Mouse (Mus musculus) stomach, embryonic 15.5 days (tissue): ENCODE measurements around the gene Gm6337. TPM values are rescaled to one million over a fixed set of nuclear protein-coding genes. Genes with fewer than 3 reads are reported as not detected.
"Not testable (repeated sequence)": the region's sequence is repeated elsewhere in the genome, so short reads cannot be mapped to it uniquely, and the experiment has no call there.

Experiments
- ATAC-seq: fragments of 200-750 bp; cut with Nextera tagmentation; 2 replicates; pipeline ENCODE4 v1.8.0; 2017; ENCODE audit warnings: low read depth, moderate number of reproducible peaks, moderate TSS enrichment; ENCODE audit not compliant: insufficient read depth, low FRiP score
- H3K27ac ChIP-seq: fragments of 300-500 bp; sonication (generic); 2 replicates; pipeline ENCODE4 v1.5.1; 2015; ENCODE audit warnings: mild to moderate bottlenecking, inconsistent platforms
- H3K27me3 ChIP-seq: fragments of 300-500 bp; sonication (generic); replicated peaks from 2 replicates; pipeline ENCODE4 v1.6.1; 2015; ENCODE audit warnings: inconsistent platforms
- H3K36me3 ChIP-seq: fragments of 300-500 bp; sonication (generic); 2 replicates; pipeline ENCODE4 v1.6.1; 2015; ENCODE audit warnings: inconsistent platforms
- H3K4me1 ChIP-seq: fragments of 300-500 bp; sonication (generic); 2 replicates; pipeline ENCODE4 v1.6.1; 2015; ENCODE audit warnings: inconsistent platforms
- H3K4me2 ChIP-seq: fragments of 300-500 bp; sonication (generic); 2 replicates; pipeline ENCODE4 v1.6.1; 2015; ENCODE audit warnings: mild to moderate bottlenecking, inconsistent platforms
- H3K4me3 ChIP-seq: fragments of 300-500 bp; sonication (generic); replicated peaks from 2 replicates; pipeline ENCODE4 v1.5.1; 2015; ENCODE audit warnings: inconsistent platforms
- H3K9ac ChIP-seq: fragments of 300-500 bp; sonication (generic); 2 replicates; pipeline ENCODE4 v1.6.1; 2015; ENCODE audit warnings: inconsistent platforms
- H3K9me3 ChIP-seq: fragments of 300-500 bp; sonication (generic); 2 replicates; pipeline ENCODE4 v1.6.1; 2016; ENCODE audit warnings: inconsistent platforms
- WGBS: fragments of 180-500 bp; shearing (Covaris S2); methylation state at CpG from one replicate; pipeline ENCODE4 v1.1.7; 2015; 5-methylcytosine and 5-hydroxymethylcytosine counted together
- polyA plus RNA-seq: library from polyadenylated mRNA; unstranded; fragments of >200 nt; fragmentation: Nextera tagmentation; extraction: Ambion mirVana; gene quantifications from 2 replicates; pipeline ENCODE4 v1.2.1, GENCODE M21; 2015

Gm6337 gene
- polyA plus RNA-seq, result not detected in 2 replicates

GRCm38 (mm10) chr14:6058167-6058566, at the start of gene Gm6337:
Gene Gm6337 (minus strand): TSS chr14:6058267.
- not testable (repeated sequence) for H3K4me3 ChIP-seq, H3K27ac ChIP-seq, H3K36me3 ChIP-seq, H3K9ac ChIP-seq, H3K4me2 ChIP-seq, H3K4me1 ChIP-seq, H3K27me3 ChIP-seq, ATAC-seq, H3K9me3 ChIP-seq
- 88% methylated on average over 4 of the region's 4 CpGs for WGBS

DNA sequence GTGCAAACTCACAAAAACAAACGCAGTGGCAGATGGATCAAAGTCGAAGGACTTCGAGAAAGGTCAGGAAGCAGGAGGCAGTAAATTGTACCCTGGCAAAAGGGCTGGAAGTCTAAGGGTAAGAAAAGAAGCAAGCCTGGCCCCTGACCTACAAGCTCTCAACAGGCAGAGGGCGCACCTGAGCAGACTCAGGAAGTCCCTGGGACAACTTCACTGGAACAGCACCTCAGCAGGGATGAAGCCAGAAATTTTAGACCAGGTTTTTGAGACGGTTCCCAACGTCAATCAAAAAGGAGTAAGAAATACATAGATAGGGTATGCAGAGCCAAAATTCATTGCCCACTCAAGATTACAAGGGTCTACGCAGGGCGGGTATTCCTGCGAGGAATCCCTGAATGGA, 49.4 kb upstream of the Gm6337 start:
- H3K4me2 ChIP-seq, result peak overlapping the region; percentile 47
- H3K4me1 ChIP-seq, H3K27ac ChIP-seq, H3K9ac ChIP-seq, H3K36me3 ChIP-seq, ATAC-seq, H3K9me3 ChIP-seq, H3K27me3 ChIP-seq: not testable (repeated sequence)
- H3K4me3 ChIP-seq, result peak overlapping the region; percentile 36
- 5% methylated on average over 9 of the region's 9 CpGs for WGBS

- not testable (repeated sequence) for H3K4me2 ChIP-seq, ATAC-seq, H3K4me1 ChIP-seq, H3K9ac ChIP-seq, H3K4me3 ChIP-seq, H3K9me3 ChIP-seq, H3K27me3 ChIP-seq, H3K36me3 ChIP-seq, H3K27ac ChIP-seq
- 91% methylated on average over 3 of the region's 3 CpGs for WGBS
Observed at GRCm38 (mm10) chr14:6093842-6094241, 35.8 kb upstream of the Gm6337 start, which contains the start of gene Gm8206. Gene Gm8206 (minus strand): TSS chr14:6093942.

Other genes starting within 250 kb of the Gm6337 start
- gene Gm3424, start 227.9 kb downstream of the Gm6337 start, polyA plus RNA-seq, result not detected in 2 replicates
- 0.36 TPM in 2 replicates for gene Gm8237, start 177.9 kb downstream of the Gm6337 start, polyA plus RNA-seq
- 0.73 and 1.0 TPM in 2 replicates for gene Gm3248, start 96.5 kb downstream of the Gm6337 start, polyA plus RNA-seq
- not detected in 2 replicates for gene Gm3453, start 79.1 kb downstream of the Gm6337 start, polyA plus RNA-seq
- 1.2 and 1.5 TPM in 2 replicates for gene Gm8206, start 35.7 kb upstream of the Gm6337 start, polyA plus RNA-seq
- 1.6 and 1.9 TPM in 2 replicates for gene Gm3468, start 50.4 kb upstream of the Gm6337 start, polyA plus RNA-seq
- gene Gm3476, start 67.5 kb upstream of the Gm6337 start, polyA plus RNA-seq, result not detected in 2 replicates
- not detected in 2 replicates for gene Gm21560, start 161.0 kb upstream of the Gm6337 start, polyA plus RNA-seq
- gene Gm3411, start 229.0 kb upstream of the Gm6337 start, polyA plus RNA-seq, result 1.3 TPM in 2 replicates
- not detected in 2 replicates for gene Gm21103, start 246.6 kb upstream of the Gm6337 start, polyA plus RNA-seq